Comparison of ENCODE assay signal across 9 mouse cellular contexts in genomic region chr2:173024938-173025337, GRCm38 (mm10). TPM values are rescaled to one million over a fixed set of nuclear protein-coding genes. Genes with fewer than 3 reads are reported as not detected.
DNase-seq lines count a peak whose midpoint lies in the region; ATAC-seq and TF ChIP-seq lines count a peak whose summit lies in the region.
"Had no signal": no experiment of that assay in that cellular context is flagged by ENCODE, and none has a peak within 500 bp of the region (broad histone marks: within the 10 kb centered on the region; RNA-seq: fewer than 3 reads in every experiment).

No protein-coding gene starts in this region.

- ATAC-seq in lung, embryonic 16.5 days (ENCODE audit: low read depth) = 0 out of 2 replicates have a peak, but pooled peaks have one; percentile 5
- no peak for ATAC-seq in forebrain, embryonic 15.5 days (replicated peaks)
- ATAC-seq in limb, embryonic 14.5 days (ENCODE audit: low FRiP score, low read depth) = no peak
- no peak for ATAC-seq in activated CD4-positive, CD25-positive, alpha-beta regulatory T cell, adult 4 months

- no peak overlapping the region for H3K4me2 ChIP-seq in lung, embryonic 16.5 days (ENCODE audit: low read depth, low read length)
- H3K4me2 ChIP-seq in forebrain, embryonic 15.5 days (replicated peaks) = no peak overlapping the region
- no peak overlapping the region for H3K4me2 ChIP-seq in limb, embryonic 14.5 days (replicated peaks; ENCODE audit: low read depth, low read length, severe bottlenecking)

- peaks cover 3% of the 10 kb centered on the region for H3K27me3 ChIP-seq in lung, embryonic 16.5 days (ENCODE audit: control insufficient read depth, insufficient read depth, low read depth, low read length)
- peaks cover 8% of the 10 kb centered on the region; the same call in 1 of the 2 replicates for H3K27me3 ChIP-seq in forebrain, embryonic 15.5 days
- H3K27me3 ChIP-seq in limb, embryonic 14.5 days (ENCODE audit: control insufficient read depth, insufficient read depth, low read length) = no peaks in the 10 kb centered on the region

- peak overlapping the region; percentile 3 for H3K4me3 ChIP-seq in lung, embryonic 16.5 days (ENCODE audit: low read length)
- no peak overlapping the region for H3K4me3 ChIP-seq in forebrain, embryonic 15.5 days
- H3K4me3 ChIP-seq in limb, embryonic 14.5 days (replicated peaks; ENCODE audit: low read length) = no peak overlapping the region

- no peak for DNase-seq in lung, postnatal 25 days (ENCODE audit: low spot score)
- peak; percentile 21 for DNase-seq in cerebellum, adult 8-10 months
- DNase-seq in limb, embryonic 14.5 days (ENCODE audit: low spot score) = no peak
- DNase-seq in layer of hippocampus, postnatal 36 days = no peak
- DNase-seq in c-Kit-positive CD71-positive TER-119-positive erythroid progenitor cells, embryonic 14.5 days (ENCODE audit: low spot score) = no peak

- H3K27ac ChIP-seq in lung, embryonic 16.5 days (ENCODE audit: low read length) = no peak overlapping the region
- 0 out of 2 replicates have a peak overlapping the region, but pooled peaks have one; percentile 12 for H3K27ac ChIP-seq in forebrain, embryonic 15.5 days (replicated peaks)
- no peak overlapping the region for H3K27ac ChIP-seq in limb, embryonic 14.5 days (replicated peaks; ENCODE audit: low read depth, low read length)

- TF ChIP-seq POLR2A in limb, embryonic 14.5 days (IDR thresholded peaks at IDR 0.05; ENCODE audit: borderline replicate concordance, extremely low read depth, insufficient read depth, insufficient read length) = no peak

- no peak overlapping the region for H3K9ac ChIP-seq in lung, embryonic 16.5 days (ENCODE audit: low read length)
- H3K9ac ChIP-seq in forebrain, embryonic 15.5 days (replicated peaks) = no peak overlapping the region
- H3K9ac ChIP-seq in limb, embryonic 14.5 days (ENCODE audit: low read depth, low read length, severe bottlenecking) = peak overlapping the region; percentile 16; the same call in 1 of the 2 replicates

- no peaks in the 10 kb centered on the region for H3K36me3 ChIP-seq in lung, embryonic 16.5 days (ENCODE audit: control insufficient read depth, insufficient read depth, low read length)
- H3K36me3 ChIP-seq in forebrain, embryonic 15.5 days = no peaks in the 10 kb centered on the region
- H3K36me3 ChIP-seq in limb, embryonic 14.5 days (ENCODE audit: control insufficient read depth, insufficient read depth, low read length) = peaks cover 23% of the 10 kb centered on the region

- peaks cover 61% of the 10 kb centered on the region for H3K4me1 ChIP-seq in lung, embryonic 16.5 days (replicated peaks; ENCODE audit: control insufficient read depth, insufficient read depth, low read length)
- H3K4me1 ChIP-seq in forebrain, embryonic 15.5 days = peaks cover 62% of the 10 kb centered on the region
- H3K4me1 ChIP-seq in limb, embryonic 14.5 days (ENCODE audit: control insufficient read depth, insufficient read depth, low read length) = peaks cover 28% of the 10 kb centered on the region

- 33% methylated on average over 4 of the region's 4 CpGs for WGBS in lung, embryonic 16.5 days
- 16% methylated on average over 4 of the region's 4 CpGs for WGBS in forebrain, embryonic 15.5 days
- 33% methylated on average over 4 of the region's 4 CpGs for WGBS in limb, embryonic 14.5 days

- H3K9me3 ChIP-seq in lung, embryonic 16.5 days (ENCODE audit: control insufficient read depth, low read length) = no peaks in the 10 kb centered on the region
- no peaks in the 10 kb centered on the region for H3K9me3 ChIP-seq in forebrain, embryonic 15.5 days
- H3K9me3 ChIP-seq in limb, embryonic 14.5 days (ENCODE audit: control insufficient read depth, low read length) = no peaks in the 10 kb centered on the region

RNA-seq across cellular contexts. Expression of gene Rbm38, which starts 4.6 kb away (rescaled TPM):
- 30.8 and 34.3 TPM in 2 replicates for polyA plus RNA-seq in lung, embryonic 16.5 days (2015; fragmentation: Nextera tagmentation; extraction: Ambion mirVana)
- polyA plus RNA-seq in forebrain, embryonic 15.5 days (2015; fragmentation: Nextera tagmentation; extraction: Ambion mirVana) = 24.0 and 27.4 TPM in 2 replicates
- polyA plus RNA-seq in limb, embryonic 14.5 days (2012; rRNA removed) = 63.5 and 99.1 TPM in 2 replicates
- polyA plus RNA-seq in limb, embryonic 14.5 days (2014; fragmentation: Nextera tagmentation; extraction: Ambion mirVana) = 31.0 and 32.3 TPM in 2 replicates
- polyA plus RNA-seq in activated CD4-positive, CD25-positive, alpha-beta regulatory T cell, adult 4 months (2017; shearing (Covaris generic)) = 100 to 1,000 TPM; 154 to 186 TPM
- 1 to 10 TPM; 3.8 to 4.6 TPM for total RNA-seq in layer of hippocampus, postnatal 36 days (2021)

RNA-seq across cellular contexts. Expression of gene Rae1, which starts 25.0 kb away (rescaled TPM):
- 104 and 109 TPM in 2 replicates for polyA plus RNA-seq in lung, embryonic 16.5 days (2015; fragmentation: Nextera tagmentation; extraction: Ambion mirVana)
- polyA plus RNA-seq in forebrain, embryonic 15.5 days (2015; fragmentation: Nextera tagmentation; extraction: Ambion mirVana) = 162 and 163 TPM in 2 replicates
- polyA plus RNA-seq in limb, embryonic 14.5 days (2012; rRNA removed) = 123 and 129 TPM in 2 replicates
- polyA plus RNA-seq in limb, embryonic 14.5 days (2014; fragmentation: Nextera tagmentation; extraction: Ambion mirVana) = 130 TPM in 2 replicates
- polyA plus RNA-seq in activated CD4-positive, CD25-positive, alpha-beta regulatory T cell, adult 4 months (2017; shearing (Covaris generic)) = 10 to 100 TPM; 54.5 to 63.6 TPM
- 10 to 100 TPM; 72.9 to 77.0 TPM for total RNA-seq in layer of hippocampus, postnatal 36 days (2021)

RNA-seq across cellular contexts. Expression of gene Spo11, which starts 47.4 kb away (rescaled TPM):
- 0.21 and 0.30 TPM in 2 replicates for polyA plus RNA-seq in lung, embryonic 16.5 days (2015; fragmentation: Nextera tagmentation; extraction: Ambion mirVana)
- 0.46 and 0.97 TPM in 2 replicates for polyA plus RNA-seq in forebrain, embryonic 15.5 days (2015; fragmentation: Nextera tagmentation; extraction: Ambion mirVana)
- 3.2 TPM in 2 replicates for polyA plus RNA-seq in limb, embryonic 14.5 days (2012; rRNA removed)
- 2.2 and 2.5 TPM in 2 replicates for polyA plus RNA-seq in limb, embryonic 14.5 days (2014; fragmentation: Nextera tagmentation; extraction: Ambion mirVana)
- 1 to 10 TPM; 3.5 to 5.2 TPM for polyA plus RNA-seq in activated CD4-positive, CD25-positive, alpha-beta regulatory T cell, adult 4 months (2017; shearing (Covaris generic))
- total RNA-seq in layer of hippocampus, postnatal 36 days (2021) = not detected
- polyA plus RNA-seq: liver, adult 2 months had no signal
